Mouse (Mus musculus): ENCODE data around the gene A430078G23Rik.

A430078G23Rik gene

GRCm38 (mm10) chr8:3348142-3348823, 4.9 kb upstream of the A430078G23Rik start:
- no peak for DNase-seq (ENCODE audit: low spot score)

- DNase-seq (ENCODE audit: low spot score) = no peak
These were observed 2.5 kb upstream of the A430078G23Rik start for GRCm38 (mm10) chr8:3350747-3351146.

DNA sequence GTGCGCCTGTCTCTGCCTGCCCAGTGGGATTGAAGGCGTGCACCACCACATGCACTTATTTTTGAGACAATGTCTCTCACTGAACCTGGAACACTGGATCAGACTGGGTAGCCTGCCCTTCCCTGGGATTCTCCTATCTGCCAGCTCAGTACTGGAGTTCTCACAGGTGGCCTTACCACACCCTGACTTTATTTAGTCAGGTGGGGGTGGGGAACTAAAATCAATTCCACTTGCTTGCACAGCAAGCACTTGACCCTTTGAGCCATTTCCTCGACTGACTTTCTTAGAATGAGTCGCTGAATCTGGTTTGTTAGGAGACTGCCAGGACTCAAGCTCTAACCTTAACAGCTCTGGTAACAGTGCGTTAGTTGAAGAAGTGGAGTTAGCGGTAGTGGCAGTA, 500 bp upstream of the A430078G23Rik start:
- no peak for DNase-seq (ENCODE audit: low spot score)

DNA sequence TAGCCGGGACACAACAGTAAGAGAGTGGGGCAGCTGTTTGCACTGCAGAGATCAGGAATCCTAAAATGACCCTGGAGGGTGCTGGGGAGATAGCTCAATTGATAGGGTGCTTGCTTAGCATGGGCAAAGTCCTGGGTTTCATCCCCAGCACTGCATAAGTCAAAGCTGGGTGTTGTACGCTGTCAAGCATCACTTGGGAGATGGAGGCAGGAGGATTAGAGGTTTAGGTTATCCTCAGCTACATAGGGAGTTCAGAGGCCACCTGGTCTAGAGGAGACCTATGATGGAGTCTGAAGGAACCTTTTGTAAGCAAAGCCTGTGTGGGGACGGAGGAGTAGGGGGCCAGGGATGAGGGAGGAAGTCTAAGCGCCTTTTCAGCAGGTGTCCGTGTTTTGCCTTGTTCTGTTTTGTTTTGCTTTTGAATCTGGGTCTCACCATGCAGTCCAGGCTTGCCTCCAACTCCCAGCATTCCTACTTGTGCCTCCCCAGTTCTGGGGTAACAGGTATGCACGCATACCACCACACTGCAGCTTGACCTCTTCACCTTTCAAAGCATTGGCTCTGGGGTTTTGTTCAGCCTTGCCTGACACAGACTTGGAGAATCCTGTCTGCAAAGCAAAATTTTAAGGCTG, 712 bp downstream of the A430078G23Rik start:
- no peak for DNase-seq (ENCODE audit: low spot score)

- no peak for DNase-seq (ENCODE audit: low spot score)
These were observed 1.2 kb downstream of the A430078G23Rik start for GRCm38 (mm10) chr8:3354443-3354812.

DNA sequence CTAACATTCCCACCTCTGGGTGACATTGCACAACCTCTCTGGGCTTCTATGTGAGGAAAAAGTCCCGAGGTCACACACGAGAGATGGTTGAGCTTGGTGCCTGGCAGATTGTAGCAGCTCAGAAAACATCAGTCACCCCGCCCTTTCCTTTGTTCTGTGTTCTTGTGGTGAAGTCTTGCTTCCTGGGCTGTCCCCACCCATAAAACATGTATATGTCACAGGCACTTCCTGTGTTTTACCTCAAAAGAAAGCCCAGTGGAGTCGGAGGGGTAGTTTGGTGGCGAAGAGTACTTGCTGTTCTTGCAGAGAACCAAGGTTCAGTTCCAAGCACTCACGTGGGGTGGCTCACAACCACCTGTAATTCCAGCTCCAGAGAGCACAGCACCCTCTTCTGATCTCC, 2.4 kb downstream of the A430078G23Rik start:
- no peak for DNase-seq (ENCODE audit: low spot score)

GRCm38 (mm10) chr8:3358060-3358459, 4.8 kb downstream of the A430078G23Rik start:
- peak; percentile 85 for DNase-seq (ENCODE audit: low spot score)

GRCm38 (mm10) chr8:3367086-3367485, 13.9 kb downstream of the A430078G23Rik start:
- DNase-seq (ENCODE audit: low spot score) = no peak

DNA sequence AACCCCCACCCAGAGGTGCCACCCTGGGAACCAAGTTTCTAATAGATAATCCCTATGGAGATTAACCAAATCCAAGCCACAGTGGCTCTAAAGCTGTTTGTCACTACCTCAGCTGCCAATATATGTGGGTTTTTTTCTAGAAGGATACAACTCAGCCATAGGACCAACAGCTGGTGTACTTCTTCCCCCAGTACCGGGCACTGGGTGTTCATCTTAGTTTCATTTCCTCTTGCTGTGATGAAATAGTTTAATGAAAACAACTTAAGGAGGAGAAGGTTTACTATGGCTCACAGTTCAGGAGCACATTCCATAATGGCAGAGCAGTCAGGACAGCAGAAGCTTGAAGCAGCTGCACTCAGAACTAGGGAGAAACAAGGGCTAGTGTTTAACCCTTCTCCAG, 14.9 kb downstream of the A430078G23Rik start:
- no peak for DNase-seq (ENCODE audit: low spot score)

DNA sequence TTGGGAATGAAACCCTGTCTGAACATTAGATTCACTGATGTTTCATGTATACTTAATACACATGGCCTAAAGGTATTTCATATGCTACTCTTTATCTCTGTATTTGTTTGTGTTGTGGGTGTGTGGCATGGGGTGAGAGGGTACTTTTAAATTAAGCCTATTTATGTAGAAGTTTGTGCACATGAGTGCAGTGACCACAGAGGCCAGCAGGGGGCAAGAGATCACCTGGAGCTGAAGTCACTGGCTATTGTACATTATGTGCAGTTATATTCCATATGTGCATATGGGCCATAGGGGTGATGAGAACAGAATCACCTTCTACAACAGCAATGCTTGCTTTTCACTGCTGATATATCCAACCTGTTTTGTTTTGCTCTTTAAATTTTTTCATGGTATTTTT, 22.5 kb downstream of the A430078G23Rik start:
- no peak for DNase-seq (ENCODE audit: low spot score)

- peak; percentile 47 for DNase-seq (ENCODE audit: low spot score)
These were observed 23.5 kb downstream of the A430078G23Rik start for GRCm38 (mm10) chr8:3376641-3377274.

- peak; percentile 61 for DNase-seq (ENCODE audit: low spot score)
These were observed 34.1 kb downstream of the A430078G23Rik start for GRCm38 (mm10) chr8:3387286-3387685.

DNA sequence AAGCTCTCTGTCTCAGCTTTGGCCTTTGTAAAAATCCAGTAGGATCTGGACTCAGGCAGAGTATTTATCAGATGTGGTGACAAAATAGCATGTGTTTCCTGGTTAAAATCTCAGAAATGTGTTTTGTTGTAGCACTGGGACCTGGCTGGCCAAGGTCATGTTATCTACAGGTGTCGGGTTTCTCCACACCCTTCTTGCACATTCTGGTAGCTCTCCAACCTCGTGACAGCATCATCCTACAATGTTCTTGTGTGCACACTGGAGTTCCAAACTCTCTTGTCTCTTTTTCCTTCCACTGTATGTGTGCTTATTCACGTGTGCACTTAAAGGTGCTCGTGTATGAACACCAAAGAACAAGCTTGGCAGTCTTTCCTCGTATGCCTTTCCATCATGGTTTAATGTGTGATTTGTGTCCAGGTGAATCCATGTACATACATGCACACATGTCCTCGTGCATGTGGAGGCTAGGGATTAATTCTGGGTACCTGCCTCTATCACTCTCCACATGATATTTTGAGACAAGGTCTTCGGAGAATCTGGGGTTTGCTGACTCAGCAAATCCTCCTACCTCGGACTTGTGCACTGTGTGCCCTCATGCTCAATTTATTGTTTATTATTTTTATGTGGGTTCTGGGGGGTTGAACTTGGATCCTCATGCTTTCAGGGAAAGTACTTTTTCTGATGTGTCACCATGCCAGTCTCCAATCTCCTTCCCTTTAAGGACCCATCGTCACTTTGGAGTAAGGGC, 35.5 kb downstream of the A430078G23Rik start:
- no peak for DNase-seq (ENCODE audit: low spot score)

- DNase-seq (ENCODE audit: low spot score) = no peak
These were observed 36.3 kb downstream of the A430078G23Rik start for GRCm38 (mm10) chr8:3389506-3389905.

- DNase-seq (ENCODE audit: low spot score) = no peak
These were observed 39.1 kb downstream of the A430078G23Rik start for GRCm38 (mm10) chr8:3392293-3392692.

GRCm38 (mm10) chr8:3392771-3393710, 39.8 kb downstream of the A430078G23Rik start, which contains the start of gene Arhgef18:
Gene Arhgef18, plus strand, starts transcription at chr8:3393006.
- DNase-seq (ENCODE audit: low spot score) = peak; percentile 73

DNA sequence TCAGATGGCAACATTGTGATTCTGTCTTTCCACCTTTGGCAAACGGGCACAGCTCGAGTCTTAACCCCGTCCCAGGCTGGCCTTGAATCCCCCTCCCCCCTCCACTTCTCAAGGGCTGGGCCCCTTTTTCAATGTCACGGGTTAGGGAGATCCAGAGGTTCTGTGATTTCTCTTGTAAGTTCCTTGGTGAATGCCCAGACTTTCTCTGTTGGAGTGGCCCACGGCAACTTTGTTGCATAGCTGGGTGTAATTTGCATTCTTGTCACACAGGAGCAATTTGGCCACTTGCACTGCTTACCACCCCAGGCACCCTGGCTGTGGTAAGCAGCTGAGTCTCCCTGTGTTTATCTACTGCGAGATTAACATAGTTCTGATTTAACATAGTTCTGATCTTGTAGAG, 41.4 kb downstream of the A430078G23Rik start:
- no peak for DNase-seq (ENCODE audit: low spot score)

- no peak for DNase-seq (ENCODE audit: low spot score)
These were observed 42.0 kb downstream of the A430078G23Rik start for GRCm38 (mm10) chr8:3395246-3395645.

- DNase-seq (ENCODE audit: low spot score) = no peak
These were observed 44.4 kb downstream of the A430078G23Rik start for GRCm38 (mm10) chr8:3397597-3397996.

DNA sequence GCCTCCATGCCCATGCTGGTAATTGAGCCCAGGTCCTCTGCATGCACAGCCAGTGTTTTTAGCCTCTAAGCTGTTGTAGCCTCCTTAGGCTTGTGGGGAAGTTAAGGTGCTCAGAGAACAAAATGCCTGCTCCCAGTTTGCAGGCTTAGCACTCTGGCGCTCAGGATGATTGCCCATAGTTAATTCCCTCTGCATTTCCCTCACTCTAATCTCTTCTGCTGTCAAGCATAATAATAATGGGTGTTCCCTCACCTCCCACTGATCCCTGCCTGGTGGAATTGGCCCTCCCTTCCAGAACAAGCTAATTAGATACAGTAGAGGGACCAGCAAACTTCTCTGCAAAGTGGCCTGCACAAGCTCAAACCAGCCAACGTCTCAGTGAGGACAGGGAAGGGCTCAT, 47.3 kb downstream of the A430078G23Rik start:
- DNase-seq (ENCODE audit: low spot score) = no peak

- no peak for DNase-seq (ENCODE audit: low spot score)
These were observed 54.2 kb downstream of the A430078G23Rik start for GRCm38 (mm10) chr8:3407417-3407816.
